Mouse (Mus musculus) gastrocnemius, postnatal 36 days (tissue): ENCODE data around the gene Pknox2. TPM values are rescaled to one million over a fixed set of nuclear protein-coding genes. Genes with fewer than 3 reads are reported as not detected.

Experiments
- DNase-seq, 2 experiments: peaks; one replicate each; pipeline ENCODE4 v3.0.0; 2022
- intact Hi-C: fragments of 180-260 bp; cut with DNase I; formaldehyde crosslinking; loops from one replicate; pipeline ENCODE4 v1.15.1; 2025
- total RNA-seq, 2 experiments: library from RNA; stranded (reverse); gene quantifications; 2 replicates each; pipeline ENCODE4 v1.2.3; 2021

Gene Pknox2
- total RNA-seq, 2 experiments from 2014 or later = 31.1 to 43.3 TPM

DNA sequence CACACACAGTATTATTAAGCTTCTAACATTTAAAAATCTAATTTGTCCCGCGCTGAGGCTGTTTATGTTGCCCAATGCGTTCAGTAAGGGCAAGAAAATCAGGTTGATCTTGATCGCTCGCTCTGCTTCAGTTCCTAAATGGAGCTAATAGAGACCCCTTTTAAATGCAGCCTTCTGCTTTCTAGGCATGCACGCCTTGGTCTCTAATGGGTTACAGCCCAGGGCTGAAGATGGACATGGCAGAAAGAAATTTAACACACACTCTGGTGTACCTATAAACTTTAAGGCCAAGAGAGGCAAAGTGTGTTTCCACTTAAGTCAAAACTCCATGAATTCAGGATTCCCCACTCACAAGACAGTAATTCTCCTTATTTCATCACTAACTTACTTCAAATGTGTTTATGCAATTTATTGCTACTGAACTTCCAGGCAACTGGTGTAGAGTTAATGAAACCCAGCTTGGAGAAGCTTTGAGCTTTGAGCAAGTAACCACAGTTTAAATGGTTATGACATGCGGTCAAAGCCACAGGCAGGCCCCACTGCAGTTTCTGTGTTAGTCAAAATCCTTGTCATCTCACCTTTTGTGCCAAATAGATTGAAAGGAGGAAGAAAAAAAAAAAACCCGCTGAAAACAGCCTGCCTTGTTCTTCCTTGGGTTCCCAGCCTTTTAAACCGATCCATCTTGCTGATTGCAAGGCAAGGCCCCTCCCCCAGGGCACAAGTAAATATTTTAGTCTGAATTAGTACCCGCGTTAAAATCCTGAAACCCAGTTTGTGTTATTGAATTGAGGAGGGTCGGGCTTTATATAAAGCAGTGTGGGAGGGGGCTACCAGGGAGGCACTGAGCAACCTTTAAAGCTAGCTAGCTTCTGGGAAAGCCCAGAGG, 3.9 kb downstream of the Pknox2 start:
- no peak for DNase-seq
- intact Hi-C loops = no loop called here

DNA sequence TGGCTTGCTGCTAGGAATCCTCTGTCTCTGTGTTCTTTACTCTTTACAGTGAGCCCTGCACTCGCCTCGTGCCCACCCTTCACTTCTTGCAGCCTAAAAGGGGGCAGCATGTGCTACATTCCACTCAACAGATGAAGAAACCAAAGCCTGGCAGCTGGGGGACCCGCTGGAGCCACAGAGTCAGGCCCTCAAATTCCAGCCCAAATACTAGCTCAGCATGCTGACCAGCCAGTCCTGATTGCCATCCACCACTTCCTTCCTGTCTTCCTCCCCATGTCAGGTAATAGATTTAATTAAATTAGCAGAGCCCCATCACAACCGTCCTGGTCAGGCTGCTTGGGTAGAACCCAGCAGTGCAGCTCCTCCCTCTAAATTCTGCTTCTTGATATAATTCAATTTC, 5.1 kb downstream of the Pknox2 start:
- no peak for DNase-seq
- intact Hi-C loops = no loop called here

DNA sequence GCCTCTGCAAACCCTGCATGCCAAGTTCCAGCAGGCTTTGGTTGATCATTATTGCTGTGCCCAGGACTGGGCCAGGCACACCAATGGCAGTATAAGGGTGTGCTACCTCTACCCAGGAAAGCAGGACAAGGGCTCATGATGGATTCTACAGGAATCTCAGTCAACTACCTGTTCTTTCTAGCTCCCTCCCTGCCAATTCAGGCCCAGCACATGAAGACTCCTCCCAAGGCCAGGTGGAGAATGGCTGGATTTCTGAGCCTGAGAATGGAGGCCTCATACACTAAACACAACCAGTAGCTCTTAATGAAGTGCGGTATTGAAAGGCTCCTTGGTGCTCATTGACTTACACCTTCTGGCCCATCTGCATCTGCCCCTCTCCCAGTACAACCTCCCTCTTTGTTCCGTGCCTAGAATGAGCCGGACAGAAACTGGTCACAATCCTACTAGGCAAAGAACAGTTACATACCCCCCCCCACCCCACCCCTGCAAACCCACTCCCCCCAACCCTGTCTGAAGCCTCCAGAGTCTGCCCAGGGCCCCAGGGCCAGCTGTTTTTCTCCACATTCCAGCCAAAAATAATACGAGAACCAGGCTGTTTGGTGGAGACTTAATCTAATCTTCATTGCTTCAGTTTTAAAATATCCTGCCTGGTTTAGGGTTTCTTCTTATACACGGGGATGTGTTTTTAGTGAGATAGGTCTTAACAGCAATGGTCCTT, 6.6 kb downstream of the Pknox2 start:
- intact Hi-C loops = no loop called here
- DNase-seq = no peak

DNA sequence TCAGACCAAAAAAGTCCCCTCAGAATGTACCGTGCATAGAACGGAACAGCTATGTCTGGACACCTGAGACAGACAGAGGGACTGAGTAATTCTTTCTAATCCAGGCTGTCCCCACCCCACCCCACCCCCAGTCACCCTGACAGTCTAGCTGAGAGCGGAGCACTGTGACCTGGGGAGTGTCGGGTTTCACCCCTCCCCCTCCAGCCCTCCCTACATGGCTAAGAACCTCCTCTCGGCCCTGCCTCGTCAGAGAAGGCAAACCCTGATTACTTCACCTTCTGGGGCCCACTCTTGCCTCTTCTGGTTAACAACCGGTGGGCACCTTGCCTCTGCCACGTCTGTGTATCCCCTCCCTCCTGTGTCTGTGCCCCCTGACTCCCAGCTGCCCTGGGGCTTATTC, 7.7 kb downstream of the Pknox2 start:
- intact Hi-C loops = no loop called here
- DNase-seq = peak; percentile 64 to 71

DNA sequence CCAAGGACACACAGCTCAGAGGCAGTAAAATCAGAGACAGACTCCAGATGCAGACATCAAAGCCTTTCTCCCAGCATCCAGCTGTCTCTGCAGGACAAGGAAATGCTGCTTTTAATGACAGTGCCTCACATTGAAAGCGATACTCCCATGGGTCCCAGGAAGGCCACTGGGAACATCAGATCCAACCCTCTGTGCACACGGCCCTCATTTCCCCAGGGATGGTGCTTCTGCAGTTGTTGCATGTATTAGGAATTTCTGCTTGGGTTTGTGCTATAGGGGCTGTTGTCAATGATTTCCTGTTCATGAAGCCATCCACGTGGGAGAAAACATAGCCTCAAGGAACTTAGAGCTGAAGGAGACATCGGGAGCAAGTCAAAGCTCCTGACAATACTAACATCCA, 8.3 kb downstream of the Pknox2 start:
- intact Hi-C loops = no loop called here
- DNase-seq = no peak

DNA sequence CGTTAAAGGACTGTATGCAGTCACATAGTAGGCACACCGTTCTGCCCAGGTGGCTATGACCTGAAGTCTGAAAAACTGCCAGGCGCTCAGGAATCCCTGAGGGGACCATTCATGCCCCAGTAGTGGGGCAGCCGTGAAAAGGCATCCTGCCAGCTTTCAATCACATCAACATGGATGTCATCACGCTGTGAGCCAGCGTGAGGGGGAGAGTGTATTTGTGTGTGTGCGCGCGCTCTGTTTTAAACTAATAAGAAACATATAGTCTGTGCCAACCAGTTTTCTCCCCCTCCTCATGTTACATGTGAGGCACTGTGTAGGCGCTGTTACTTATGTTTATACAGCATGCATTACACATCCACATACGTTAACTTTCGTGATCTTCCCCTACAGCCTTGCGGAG, 10.9 kb downstream of the Pknox2 start:
- intact Hi-C loops = no loop called here
- no peak for DNase-seq

DNA sequence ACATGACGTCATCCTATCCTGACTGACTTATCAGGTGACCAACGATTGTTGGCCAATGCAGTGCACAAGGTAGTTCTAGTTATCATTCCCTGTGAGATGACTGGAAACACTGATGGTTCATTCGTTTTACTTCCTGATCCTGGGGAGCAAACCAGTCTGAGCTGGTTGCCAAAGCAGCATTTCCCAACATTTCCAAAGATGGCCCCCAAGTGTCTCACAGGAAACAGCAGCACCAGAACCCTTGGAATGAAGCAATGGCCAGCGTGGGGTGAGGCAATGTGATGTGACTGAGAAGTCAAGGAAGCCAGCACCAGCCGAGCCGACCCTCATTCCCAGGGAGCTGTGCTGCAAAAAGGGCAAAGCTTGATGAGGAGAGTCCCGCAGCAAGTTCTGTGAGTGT, 13.7 kb downstream of the Pknox2 start:
- intact Hi-C loops = no loop called here
- no peak for DNase-seq

DNA sequence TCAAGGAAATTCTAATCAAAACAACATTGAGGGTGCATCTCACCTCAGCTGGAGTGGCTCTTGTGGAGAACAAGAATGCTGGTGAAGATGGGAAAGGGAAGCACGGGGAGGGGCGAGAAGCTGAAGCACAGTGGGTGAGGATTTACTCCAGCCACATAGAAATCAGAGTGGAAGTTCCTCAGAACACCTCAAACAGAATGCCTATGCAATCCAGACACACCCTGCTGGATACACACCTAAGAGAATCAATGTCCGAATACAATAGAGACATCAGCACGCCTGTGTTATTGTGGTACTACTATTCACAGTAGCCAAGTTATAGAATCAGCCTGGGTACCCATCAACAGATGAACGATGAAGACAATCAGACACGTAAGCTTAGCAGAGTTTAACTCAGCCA, 18.2 kb downstream of the Pknox2 start:
- intact Hi-C loops = no loop called here
- no peak for DNase-seq

DNA sequence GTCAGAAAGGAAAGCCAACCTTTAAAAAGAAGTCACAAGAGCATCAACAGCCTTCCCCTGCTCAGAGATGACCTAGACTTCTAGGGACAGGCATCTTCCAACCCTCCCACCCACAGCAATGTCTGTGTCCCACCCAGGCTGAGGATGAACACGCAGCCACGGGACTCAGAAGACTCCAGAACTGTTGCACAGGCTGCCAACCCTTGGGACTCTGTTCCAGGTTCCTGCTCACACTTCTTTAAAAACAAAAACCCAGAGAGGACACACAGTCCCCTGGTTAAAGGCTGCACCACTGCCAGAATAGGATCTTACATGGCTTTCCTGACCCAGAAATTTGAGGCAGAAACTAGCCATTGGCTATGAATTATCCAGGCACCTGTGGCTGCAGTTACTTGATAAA, 21.0 kb downstream of the Pknox2 start:
- peak in 1 of 2 experiments; percentile 61 for DNase-seq
- intact Hi-C loops = no loop called here

DNA sequence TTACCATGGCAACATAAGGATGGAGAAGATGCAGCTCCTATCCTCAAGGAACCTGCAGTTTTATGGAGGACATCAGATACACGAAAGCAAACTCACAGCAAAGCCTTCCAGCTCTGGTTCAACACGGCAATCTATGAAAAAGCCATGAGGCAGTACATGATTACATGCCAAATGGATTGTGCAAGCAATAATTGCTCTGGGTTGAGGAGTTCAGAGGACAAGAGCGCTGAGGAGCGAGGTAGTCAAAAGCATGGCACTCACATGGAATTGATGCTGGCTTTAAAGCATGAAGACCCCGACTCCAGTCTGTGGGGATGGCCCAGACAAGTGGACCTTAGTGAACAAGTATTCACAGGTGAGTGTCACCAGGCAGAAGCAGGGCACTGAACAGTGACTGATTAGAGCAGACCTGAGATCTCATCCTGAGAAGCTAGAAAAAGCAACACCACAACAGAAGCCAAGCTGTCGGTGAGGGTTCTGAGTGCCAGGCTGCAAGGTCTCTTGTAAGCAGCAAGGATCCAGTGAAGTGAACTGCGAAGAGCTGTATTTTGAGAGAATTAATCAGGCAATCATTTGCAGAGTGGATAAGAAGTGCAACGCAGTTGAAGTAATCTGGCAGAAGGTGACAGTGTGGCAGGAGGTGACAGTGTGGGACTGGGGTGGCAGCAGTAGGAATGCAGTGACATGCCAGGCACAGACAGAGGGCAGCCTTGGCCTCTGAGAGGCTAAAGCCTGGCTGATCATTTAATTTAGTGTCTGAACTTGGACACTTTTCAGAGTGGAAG, 22.3 kb downstream of the Pknox2 start:
- intact Hi-C loops = no loop called here
- DNase-seq = no peak

DNA sequence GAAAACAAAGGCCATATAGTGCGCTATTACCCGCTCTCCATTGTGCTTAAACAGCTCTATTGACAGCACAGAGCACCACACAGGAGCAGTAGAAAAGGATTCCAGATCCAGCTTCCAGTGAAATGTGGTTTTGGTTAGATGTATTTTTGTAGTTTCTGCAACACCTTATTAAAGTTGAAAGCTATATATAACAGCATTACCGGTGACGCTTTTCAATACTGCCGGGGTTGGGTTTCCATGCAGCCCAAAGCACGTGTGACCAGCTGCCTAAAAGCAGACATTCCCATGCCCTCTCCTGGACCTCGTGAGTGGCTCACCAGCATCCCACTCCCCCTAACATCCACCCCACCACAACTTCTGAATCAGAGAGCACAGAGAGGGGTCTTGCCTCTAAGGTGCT, 23.8 kb downstream of the Pknox2 start:
- intact Hi-C loops = no loop called here
- no peak for DNase-seq

DNA sequence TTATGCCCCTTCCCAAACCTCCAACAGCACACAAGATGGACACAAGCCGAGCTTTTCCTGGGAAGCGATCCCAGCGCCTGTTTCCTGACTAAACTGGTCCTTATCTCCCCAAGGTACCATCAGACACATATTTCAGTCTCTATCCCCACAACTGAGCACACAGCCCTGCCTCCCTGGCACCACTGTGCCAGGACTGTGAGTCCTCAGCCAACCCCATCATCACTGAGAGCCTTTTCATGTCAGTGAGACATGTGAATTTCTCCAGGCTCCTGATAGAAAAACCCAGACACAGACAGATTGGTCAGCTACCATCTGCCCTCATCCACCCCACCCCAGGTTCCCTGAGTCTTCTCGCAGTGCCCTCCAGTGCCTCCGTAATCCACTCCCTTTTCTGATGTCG, 24.2 kb downstream of the Pknox2 start:
- no peak for DNase-seq
- intact Hi-C loops = no loop called here

DNA sequence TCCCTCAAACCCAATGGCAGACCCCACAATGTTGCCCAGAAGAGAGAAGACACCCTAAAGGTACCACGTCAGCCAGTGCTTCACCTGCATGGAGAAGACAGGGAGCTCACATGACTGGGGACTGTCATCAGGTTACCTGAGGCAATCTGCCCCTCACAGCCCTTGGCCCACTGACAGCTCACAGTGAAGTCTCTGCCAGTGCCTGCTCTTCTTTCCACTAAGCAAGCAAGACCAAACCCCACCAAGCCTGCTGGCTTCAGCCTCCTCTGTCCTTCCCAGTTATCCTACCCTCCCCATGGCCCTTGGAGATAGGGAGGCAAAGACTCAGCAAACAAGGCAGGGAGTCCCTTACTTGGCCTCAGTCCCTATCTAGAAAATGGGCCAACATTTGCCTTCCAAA, 24.8 kb downstream of the Pknox2 start:
- DNase-seq = peak in 1 of 2 experiments; percentile 57
- intact Hi-C loops = no loop called here

DNA sequence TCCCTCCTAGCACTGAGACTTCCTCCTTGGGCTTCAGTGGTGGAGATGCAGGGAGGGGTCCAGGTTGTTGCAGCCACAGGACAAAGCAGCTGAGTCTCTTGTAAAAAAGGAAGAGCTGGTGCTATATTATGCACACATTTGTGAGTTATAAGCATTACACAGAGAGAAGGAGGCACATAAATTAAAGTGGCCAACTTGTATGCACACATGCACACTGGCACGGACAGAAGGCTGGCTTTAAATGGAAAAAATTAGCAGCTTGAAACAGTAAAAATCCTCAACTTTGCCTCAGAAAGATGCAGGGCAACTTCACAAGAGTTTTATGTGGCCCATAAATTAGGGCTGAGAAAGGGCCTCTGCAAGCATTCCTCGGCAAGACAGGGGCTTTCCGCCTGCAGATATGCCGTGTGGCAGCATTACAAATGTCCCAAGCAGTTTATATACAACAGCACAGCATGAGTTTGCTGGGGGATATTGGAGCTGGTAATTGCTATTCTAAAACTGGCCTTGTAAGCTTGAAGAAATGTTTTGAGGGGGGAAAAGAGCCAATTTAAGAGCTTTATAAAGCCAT, 25.4 kb downstream of the Pknox2 start:
- intact Hi-C loops = loop anchor here (2.0 kb wide), 1 partner anchor 25 kb away; the partner anchor contains the start of gene Pknox2
- DNase-seq = no peak

DNA sequence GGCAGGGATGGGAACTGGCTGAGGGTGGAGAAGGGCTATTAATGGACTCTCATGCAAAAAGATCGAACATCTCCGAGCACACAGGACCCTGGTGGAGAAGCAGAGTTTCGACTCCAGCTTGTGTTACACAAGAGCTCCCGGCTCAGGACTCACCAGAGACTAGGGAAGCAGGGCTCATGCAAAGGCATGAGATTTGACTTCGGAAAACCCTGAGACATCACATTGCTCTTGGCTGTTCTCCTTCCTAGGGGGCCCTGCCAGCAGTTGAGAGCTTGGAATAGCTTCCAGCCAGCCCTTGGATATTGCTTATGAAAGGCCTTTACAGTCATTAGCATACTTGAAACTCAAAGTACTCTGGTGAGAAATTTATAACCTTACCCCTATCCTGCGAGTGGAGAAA, 26.4 kb downstream of the Pknox2 start:
- peak; percentile 75 for DNase-seq
- intact Hi-C loops = loop anchor here (2.0 kb wide), 1 partner anchor 26 kb away; the partner anchor contains the start of gene Pknox2

DNA sequence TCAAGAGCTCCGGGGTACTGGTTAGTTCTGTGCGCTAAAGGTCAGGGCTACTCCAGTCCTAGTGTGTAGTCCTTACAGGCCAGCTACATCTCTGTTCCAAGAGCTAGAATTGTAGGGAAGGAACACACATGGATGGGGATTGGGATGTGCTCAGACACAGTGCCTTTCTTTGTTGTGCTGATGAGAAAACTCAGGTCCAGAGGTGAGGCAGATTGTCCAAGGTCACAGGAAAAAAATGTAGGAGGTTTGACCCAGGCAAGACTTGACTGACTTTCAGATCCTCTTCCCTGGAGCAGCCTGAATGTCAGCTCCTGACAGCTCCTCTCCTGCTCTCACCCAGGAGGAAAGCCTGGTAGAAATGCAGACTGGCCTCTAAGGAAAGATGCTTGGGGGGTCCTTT, 29.7 kb downstream of the Pknox2 start:
- intact Hi-C loops = no loop called here
- no peak for DNase-seq

DNA sequence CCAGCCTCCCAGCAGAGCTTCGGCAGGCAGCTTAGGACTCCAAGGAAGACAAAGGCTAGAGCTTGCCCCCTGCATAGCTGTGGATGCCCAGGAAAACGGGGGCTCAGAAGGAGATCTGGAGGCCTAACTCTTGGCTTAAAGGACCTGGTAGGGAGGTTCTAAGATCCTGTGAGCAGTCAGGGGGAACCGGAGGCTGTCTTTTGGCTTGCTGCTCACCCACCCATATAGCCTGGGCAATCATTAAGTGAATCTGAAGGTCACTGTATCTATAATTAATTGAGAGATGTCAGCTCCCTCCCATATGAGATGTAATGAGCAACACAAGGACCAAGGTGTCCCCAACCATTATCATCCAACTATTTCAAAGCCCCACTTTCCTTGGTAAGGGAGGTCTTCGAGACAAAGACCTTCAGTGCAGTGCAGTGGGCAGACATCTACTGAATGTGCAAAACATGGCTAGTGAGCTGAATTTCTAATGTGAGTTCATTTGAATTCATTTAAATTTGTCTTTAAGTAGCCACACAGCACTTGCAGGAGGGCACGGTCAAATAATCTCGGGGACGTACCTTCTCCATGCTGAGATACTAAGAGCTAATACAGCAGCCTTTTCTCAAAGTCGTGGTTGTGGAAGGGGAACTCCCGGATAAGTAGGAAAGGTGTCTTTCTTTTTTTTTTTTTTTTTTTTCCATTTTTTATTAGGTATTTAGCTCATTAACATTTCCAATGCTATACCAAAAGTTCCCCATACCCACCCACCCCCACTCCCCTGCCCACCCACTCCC, 30.4 kb downstream of the Pknox2 start:
- intact Hi-C loops = no loop called here
- no peak for DNase-seq

DNA sequence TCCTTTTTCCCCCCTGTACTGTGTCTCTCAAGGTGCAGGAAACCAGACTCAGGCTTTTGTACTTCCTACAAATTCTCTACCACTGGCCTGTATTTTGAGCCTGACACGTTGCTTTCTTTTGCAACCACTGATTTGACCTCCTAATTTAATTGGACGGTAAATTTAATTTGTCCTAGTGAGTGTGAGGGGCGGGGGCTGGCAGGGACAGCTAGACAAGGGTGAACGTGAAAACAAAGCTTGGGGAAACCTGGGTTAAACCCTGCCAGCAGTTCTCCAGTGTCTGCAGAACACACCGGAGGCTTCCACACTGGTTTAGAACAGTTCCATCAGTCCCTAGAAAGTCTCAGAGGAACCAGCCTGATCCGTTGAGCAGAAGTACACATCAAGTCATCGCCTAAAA, 31.4 kb downstream of the Pknox2 start:
- intact Hi-C loops = no loop called here
- no peak for DNase-seq

DNA sequence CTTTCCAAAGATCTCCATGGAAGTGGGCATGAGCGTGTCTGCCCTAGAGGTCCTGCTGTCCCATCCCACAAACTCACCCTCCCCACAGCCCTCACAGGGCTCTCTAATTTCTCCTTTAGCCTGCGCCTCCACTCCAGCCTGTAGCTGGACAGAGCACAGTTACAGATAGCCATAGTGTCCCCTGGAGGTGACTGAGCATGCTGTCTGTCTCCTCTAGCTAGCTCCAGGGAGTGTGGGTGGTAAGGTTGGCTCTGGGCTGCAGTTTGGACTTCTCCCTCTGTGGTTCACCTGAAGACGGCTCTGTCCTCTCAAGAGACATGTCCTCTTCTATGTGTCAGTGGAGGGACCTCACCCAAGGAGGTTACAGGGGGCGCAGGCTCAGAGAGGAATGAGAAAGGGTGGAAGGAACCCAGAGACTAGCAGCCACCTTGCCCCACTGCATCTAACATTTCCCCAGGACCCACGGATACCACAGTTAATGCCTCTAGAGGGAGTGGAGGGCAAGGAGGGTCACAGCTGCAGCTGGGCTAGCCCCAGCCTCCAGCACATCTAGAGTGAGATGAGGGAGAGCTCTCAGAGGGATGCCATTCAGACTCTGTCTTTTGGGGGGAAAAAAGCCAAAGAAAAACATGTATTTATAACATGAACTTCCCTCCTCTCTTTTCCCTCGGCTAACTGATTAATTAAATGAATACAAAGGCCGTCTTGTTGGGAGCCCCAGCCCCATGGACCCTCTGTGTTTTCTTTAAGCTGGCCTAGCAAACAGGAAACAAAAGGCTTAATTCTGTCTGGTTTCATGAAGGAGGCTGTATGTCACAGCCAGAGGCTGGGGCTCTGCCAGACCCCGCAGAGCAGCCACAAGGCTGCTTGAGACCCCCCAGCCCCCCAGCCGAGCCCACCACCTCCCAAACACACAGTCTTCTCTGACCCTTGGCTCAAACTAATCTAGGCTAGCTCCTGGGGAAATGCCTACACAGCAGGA, 32.6 kb downstream of the Pknox2 start:
- intact Hi-C loops = loop anchor here (5.0 kb wide), 1 partner anchor 142 kb away; no protein-coding TSS in a partner anchor
- DNase-seq = no peak
